Mouse (Mus musculus) lung, adult 2 months (tissue): Measurements from ENCODE around the gene Gm10570.

Source experiments
- CTCF ChIP-seq: fragments of 200-500 bp; IDR thresholded peaks from 2 replicates; pipeline ENCODE4 v1.5.1; 2011; ENCODE audit warnings: mild to moderate bottlenecking, low read length, control low read depth; ENCODE audit not compliant: insufficient read depth
- POLR2A ChIP-seq: fragments of 200-500 bp; IDR thresholded peaks from 2 replicates; pipeline ENCODE4 v1.6.1; 2011; ENCODE audit warnings: low read depth, mild to moderate bottlenecking, control low read depth, low read length, borderline replicate concordance; ENCODE audit errors: extremely low read depth

DNA sequence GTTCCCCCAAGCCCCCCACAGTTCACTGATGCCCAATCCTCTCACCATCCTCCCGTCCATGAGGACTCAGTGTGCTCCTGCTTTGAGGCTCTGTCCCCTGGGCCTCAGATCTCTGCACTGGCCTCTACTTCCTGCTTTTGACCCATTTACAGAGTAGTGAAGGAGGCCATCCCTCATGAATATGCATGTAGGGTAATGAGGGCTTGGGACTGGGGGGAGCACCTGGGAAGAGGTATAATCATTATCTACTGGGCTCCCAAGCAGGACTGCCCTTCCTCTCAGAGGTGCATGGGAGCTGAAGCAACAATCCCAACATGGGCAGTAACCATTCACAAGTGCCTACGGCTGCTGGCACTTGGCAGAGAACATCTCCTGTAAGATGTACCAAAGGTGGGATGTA, 29.4 kb downstream of the Gm10570 start, which contains the start of gene Serinc2:
- TF ChIP-seq CTCF (no peak), POLR2A (no peak)
